Mouse (Mus musculus): ENCODE measurements around the gene Epb41l2. TPM values are rescaled to one million over a fixed set of nuclear protein-coding genes. Genes with fewer than 3 reads are reported as not detected.

Gene Epb41l2
- polyA plus RNA-seq, 1 experiment = 47.5 TPM

- no peaks in the 10 kb centered on the region for H3K36me3 ChIP-seq (ENCODE audit: control insufficient read depth, insufficient read depth, low read length)
These were observed 174.9 kb downstream of the Epb41l2 start for GRCm38 (mm10) chr10:25534467-25534866.

GRCm38 (mm10) chr10:25535891-25536331 lies 176.3 kb downstream of the Epb41l2 start, which contains the start of gene Smlr1:
TSS of gene Smlr1 (minus strand) at chr10:25536267.
- 92% methylated on average over 10 of the region's 10 CpGs for WGBS
- H3K4me1 ChIP-seq (replicated peaks; ENCODE audit: control insufficient read depth, insufficient read depth, low read length) = no peaks in the 10 kb centered on the region
- no peaks in the 10 kb centered on the region for H3K27me3 ChIP-seq (ENCODE audit: control insufficient read depth, insufficient read depth, low read length)
- no peak within 1 kb of the TSS for H3K4me3 ChIP-seq (ENCODE audit: control insufficient read depth, insufficient read depth, low read length)
- no peak within 1 kb of the TSS for H3K27ac ChIP-seq (ENCODE audit: control insufficient read depth, insufficient read depth, low read length)
- no peak for DNase-seq
- TF ChIP-seq POLR2A (IDR thresholded peaks at IDR 0.05; ENCODE audit: control insufficient read depth, extremely low read depth, insufficient read depth, low read length, poor library complexity) = no peak
- TF ChIP-seq CTCF (IDR thresholded peaks at IDR 0.05; ENCODE audit: borderline replicate concordance, control insufficient read depth, extremely low read depth, insufficient read depth, low read length, poor library complexity) = no peak
- no peaks in the 10 kb centered on the region for H3K36me3 ChIP-seq (ENCODE audit: control insufficient read depth, insufficient read depth, low read length)

More at GRCm38 (mm10) chr10:25534467-25534866, 174.9 kb downstream of the Epb41l2 start:
- TF ChIP-seq CTCF (IDR thresholded peaks at IDR 0.05; ENCODE audit: borderline replicate concordance, control insufficient read depth, extremely low read depth, insufficient read depth, low read length, poor library complexity) (no peak), POLR2A (IDR thresholded peaks at IDR 0.05; ENCODE audit: control insufficient read depth, extremely low read depth, insufficient read depth, low read length, poor library complexity) (no peak)
- Histone ChIP-seq H3K27me3 (ENCODE audit: control insufficient read depth, insufficient read depth, low read length) (no peaks in the 10 kb centered on the region), H3K27ac (ENCODE audit: control insufficient read depth, insufficient read depth, low read length) (no peak overlapping the region), H3K4me3 (ENCODE audit: control insufficient read depth, insufficient read depth, low read length) (no peak overlapping the region), H3K4me1 (replicated peaks; ENCODE audit: control insufficient read depth, insufficient read depth, low read length) (no peaks in the 10 kb centered on the region)
- WGBS = 91% methylated on average over 5 of the region's 5 CpGs
- DNase-seq = no peak

- DNase-seq = no peak
- 95% methylated on average over 6 of the region's 6 CpGs for WGBS
- no peaks in the 10 kb centered on the region for H3K36me3 ChIP-seq (ENCODE audit: control insufficient read depth, insufficient read depth, low read length)
- TF ChIP-seq CTCF (IDR thresholded peaks at IDR 0.05; ENCODE audit: borderline replicate concordance, control insufficient read depth, extremely low read depth, insufficient read depth, low read length, poor library complexity) (no peak), POLR2A (IDR thresholded peaks at IDR 0.05; ENCODE audit: control insufficient read depth, extremely low read depth, insufficient read depth, low read length, poor library complexity) (no peak)
- no peak overlapping the region for H3K4me3 ChIP-seq (ENCODE audit: control insufficient read depth, insufficient read depth, low read length)
- H3K27ac ChIP-seq (ENCODE audit: control insufficient read depth, insufficient read depth, low read length) = no peak overlapping the region
- no peaks in the 10 kb centered on the region for H3K27me3 ChIP-seq (ENCODE audit: control insufficient read depth, insufficient read depth, low read length)
- H3K4me1 ChIP-seq (replicated peaks; ENCODE audit: control insufficient read depth, insufficient read depth, low read length) = no peaks in the 10 kb centered on the region
These were observed 177.0 kb downstream of the Epb41l2 start for GRCm38 (mm10) chr10:25536621-25537020.

GRCm38 (mm10) chr10:25538738-25539137 lies 179.1 kb downstream of the Epb41l2 start:
- no peaks in the 10 kb centered on the region for H3K27me3 ChIP-seq (ENCODE audit: control insufficient read depth, insufficient read depth, low read length)
- no peaks in the 10 kb centered on the region for H3K4me1 ChIP-seq (replicated peaks; ENCODE audit: control insufficient read depth, insufficient read depth, low read length)
- WGBS = 84% methylated on average over 1 of the region's 1 CpGs
- H3K4me3 ChIP-seq (ENCODE audit: control insufficient read depth, insufficient read depth, low read length) = no peak overlapping the region
- no peak for DNase-seq
- no peaks in the 10 kb centered on the region for H3K36me3 ChIP-seq (ENCODE audit: control insufficient read depth, insufficient read depth, low read length)
- no peak overlapping the region for H3K27ac ChIP-seq (ENCODE audit: control insufficient read depth, insufficient read depth, low read length)
- TF ChIP-seq CTCF (IDR thresholded peaks at IDR 0.05; ENCODE audit: borderline replicate concordance, control insufficient read depth, extremely low read depth, insufficient read depth, low read length, poor library complexity) (no peak), POLR2A (IDR thresholded peaks at IDR 0.05; ENCODE audit: control insufficient read depth, extremely low read depth, insufficient read depth, low read length, poor library complexity) (no peak)

GRCm38 (mm10) chr10:25539146-25539770 lies 179.7 kb downstream of the Epb41l2 start:
- H3K4me1 ChIP-seq (replicated peaks; ENCODE audit: control insufficient read depth, insufficient read depth, low read length) = no peaks in the 10 kb centered on the region
- no peak overlapping the region for H3K27ac ChIP-seq (ENCODE audit: control insufficient read depth, insufficient read depth, low read length)
- no peak overlapping the region for H3K4me3 ChIP-seq (ENCODE audit: control insufficient read depth, insufficient read depth, low read length)
- TF ChIP-seq CTCF (IDR thresholded peaks at IDR 0.05; ENCODE audit: borderline replicate concordance, control insufficient read depth, extremely low read depth, insufficient read depth, low read length, poor library complexity) = no peak
- TF ChIP-seq POLR2A (IDR thresholded peaks at IDR 0.05; ENCODE audit: control insufficient read depth, extremely low read depth, insufficient read depth, low read length, poor library complexity) = no peak
- 93% methylated on average over 4 of the region's 4 CpGs for WGBS
- no peaks in the 10 kb centered on the region for H3K27me3 ChIP-seq (ENCODE audit: control insufficient read depth, insufficient read depth, low read length)
- no peaks in the 10 kb centered on the region for H3K36me3 ChIP-seq (ENCODE audit: control insufficient read depth, insufficient read depth, low read length)
- DNase-seq = no peak

GRCm38 (mm10) chr10:25539771-25540168 lies 180.2 kb downstream of the Epb41l2 start:
- H3K4me1 ChIP-seq (replicated peaks; ENCODE audit: control insufficient read depth, insufficient read depth, low read length) = no peaks in the 10 kb centered on the region
- no peak for DNase-seq
- H3K27ac ChIP-seq (ENCODE audit: control insufficient read depth, insufficient read depth, low read length) = no peak overlapping the region
- no peak for TF ChIP-seq POLR2A (IDR thresholded peaks at IDR 0.05; ENCODE audit: control insufficient read depth, extremely low read depth, insufficient read depth, low read length, poor library complexity)
- TF ChIP-seq CTCF (IDR thresholded peaks at IDR 0.05; ENCODE audit: borderline replicate concordance, control insufficient read depth, extremely low read depth, insufficient read depth, low read length, poor library complexity) = no peak
- WGBS = 96% methylated on average over 6 of the region's 6 CpGs
- no peaks in the 10 kb centered on the region for H3K36me3 ChIP-seq (ENCODE audit: control insufficient read depth, insufficient read depth, low read length)
- H3K4me3 ChIP-seq (ENCODE audit: control insufficient read depth, insufficient read depth, low read length) = no peak overlapping the region
- H3K27me3 ChIP-seq (ENCODE audit: control insufficient read depth, insufficient read depth, low read length) = no peaks in the 10 kb centered on the region
